Comparison of ENCODE assay signal across 8 mouse cellular contexts in genomic region chr5:100798165-100798860, GRCm38 (mm10). TPM values are rescaled to one million over a fixed set of nuclear protein-coding genes. Genes with fewer than 3 reads are reported as not detected.
DNase-seq lines count a peak whose midpoint lies in the region; ATAC-seq and TF ChIP-seq lines count a peak whose summit lies in the region.

TSS of gene Helq (minus strand) at chr5:100798598.
TSS of gene Mrps18c (plus strand) at chr5:100798627.

- no peak for TF ChIP-seq CTCF in G1E (IDR thresholded peaks at IDR 0.05; ENCODE audit: low read depth, low read length)
- TF ChIP-seq CTCF in forebrain, postnatal 0 days (IDR thresholded peaks at IDR 0.05; ENCODE audit: low read depth), result 0 out of 2 replicates have a peak, but pooled peaks have one; percentile 3

- peaks cover 42% of the 10 kb centered on the region for H3K4me1 ChIP-seq in G1E (ENCODE audit: insufficient read depth, low read depth, low read length)
- H3K4me1 ChIP-seq in forebrain, postnatal 0 days (ENCODE audit: insufficient read depth), result 0 out of 2 replicates have a peak, but pooled peaks cover 13% of the 10 kb centered on the region
- peaks cover 14% of the 10 kb centered on the region for H3K4me1 ChIP-seq in lung, embryonic 15.5 days

- peak within 1 kb of the TSS; percentile 94 for H3K4me3 ChIP-seq in G1E (ENCODE audit: low read depth, low read length)
- H3K4me3 ChIP-seq in forebrain, postnatal 0 days (ENCODE audit: low read depth, low read length), result peak within 1 kb of the TSS; percentile 78
- H3K4me3 ChIP-seq in lung, embryonic 15.5 days, result peak within 1 kb of the TSS; percentile 92

- H3K27me3 ChIP-seq in G1E (ENCODE audit: insufficient read depth, low read length), result no peaks in the 10 kb centered on the region
- H3K27me3 ChIP-seq in forebrain, postnatal 0 days (ENCODE audit: insufficient read depth, low read length), result no peaks in the 10 kb centered on the region
- no peaks in the 10 kb centered on the region for H3K27me3 ChIP-seq in lung, embryonic 15.5 days

- under 1% methylated on average over 67 of the region's 67 CpGs for WGBS in forebrain, postnatal 0 days
- under 1% methylated on average over 67 of the region's 67 CpGs for WGBS in lung, embryonic 15.5 days

- H3K36me3 ChIP-seq in G1E (replicated peaks), result peaks cover 58% of the 10 kb centered on the region
- peaks cover 32% of the 10 kb centered on the region; the same call in 1 of the 2 replicates for H3K36me3 ChIP-seq in forebrain, postnatal 0 days (ENCODE audit: insufficient read depth)
- H3K36me3 ChIP-seq in lung, embryonic 15.5 days, result peaks cover 19% of the 10 kb centered on the region

- ATAC-seq in G1E (ENCODE audit: extremely low read depth, insufficient number of reproducible peaks, low FRiP score, poor library complexity, severe bottlenecking), result peak; percentile 98
- ATAC-seq in forebrain, postnatal 0 days, result peak; percentile 99
- peak; percentile 96 for ATAC-seq in lung, embryonic 15.5 days (ENCODE audit: borderline replicate concordance, extremely low read depth, low FRiP score, low TSS enrichment)

- DNase-seq in G1E (ENCODE audit: low spot score), result peak; percentile 76
- DNase-seq in cerebellum, adult 18-20 months, result peak; percentile 93 to 95
- DNase-seq in forebrain, postnatal 0 days, result peak; percentile 96
- DNase-seq in heart, postnatal 4 days, result peak; percentile 90
- peak; percentile 91 for DNase-seq in layer of hippocampus, adult 8-10 months (ENCODE audit: low spot score in 2 of 2)
- DNase-seq in ovary, adult 18-20 months (ENCODE audit: low spot score), result peak; percentile 84
- peak; percentile 91 for DNase-seq in thymus, postnatal 0 days (ENCODE audit: low spot score)

- no peaks in the 10 kb centered on the region for H3K9me3 ChIP-seq in G1E (replicated peaks)
- no peaks in the 10 kb centered on the region for H3K9me3 ChIP-seq in forebrain, postnatal 0 days (ENCODE audit: low read length)
- no peaks in the 10 kb centered on the region for H3K9me3 ChIP-seq in lung, embryonic 15.5 days

- H3K27ac ChIP-seq in forebrain, postnatal 0 days (ENCODE audit: low read depth, low read length), result peak within 1 kb of the TSS; percentile 67
- no peak within 1 kb of the TSS for H3K27ac ChIP-seq in lung, embryonic 15.5 days

- H3K9ac ChIP-seq in forebrain, postnatal 0 days, result peak within 1 kb of the TSS; percentile 82
- peak within 1 kb of the TSS; percentile 72 for H3K9ac ChIP-seq in lung, embryonic 15.5 days

- peak within 1 kb of the TSS; percentile 95 for H3K4me2 ChIP-seq in forebrain, postnatal 0 days (ENCODE audit: low read depth)
- peak within 1 kb of the TSS; percentile 96 for H3K4me2 ChIP-seq in lung, embryonic 15.5 days

RNA-seq across cellular contexts. Expression of gene Helq, which starts in this region (rescaled TPM):
- total RNA-seq in G1E (2014; fragmentation: Nextera tagmentation), result 59.6 and 74.0 TPM in 2 replicates
- total RNA-seq in G1E (2017), result 26.3 and 33.2 TPM in 2 replicates
- polyA plus RNA-seq in G1E (2012), result 16.3 and 18.6 TPM in 2 replicates
- total RNA-seq in forebrain, postnatal 0 days (2014; rRNA removed), result 17.4 and 17.9 TPM in 2 replicates
- polyA plus RNA-seq in forebrain, postnatal 0 days (2015; fragmentation: Nextera tagmentation; extraction: Ambion mirVana), result 6.6 and 9.0 TPM in 2 replicates
- 1 to 10 TPM; 6.8 to 8.1 TPM for total RNA-seq in heart, postnatal 4 days (2021)
- 10 to 100 TPM; 13.2 to 22.4 (median 19.5) TPM for total RNA-seq in layer of hippocampus, adult 8-10 months (2022)
- 14.7 and 18.3 TPM in 2 replicates for polyA plus RNA-seq in lung, embryonic 15.5 days (2015; fragmentation: Nextera tagmentation; extraction: Ambion mirVana)
- 15.8 and 20.7 TPM in 2 replicates for polyA plus RNA-seq in thymus, postnatal 0 days (2015; fragmentation: Nextera tagmentation; extraction: Ambion mirVana)

RNA-seq across cellular contexts. Expression of gene Mrps18c, which starts in this region (rescaled TPM):
- total RNA-seq in G1E (2014; fragmentation: Nextera tagmentation), result 42.4 and 55.2 TPM in 2 replicates
- 191 and 212 TPM in 2 replicates for total RNA-seq in G1E (2017)
- polyA plus RNA-seq in G1E (2012), result 6.7 and 9.0 TPM in 2 replicates
- total RNA-seq in forebrain, postnatal 0 days (2014; rRNA removed), result 56.1 and 70.4 TPM in 2 replicates
- polyA plus RNA-seq in forebrain, postnatal 0 days (2015; fragmentation: Nextera tagmentation; extraction: Ambion mirVana), result 188 and 239 TPM in 2 replicates
- total RNA-seq in heart, postnatal 4 days (2021), result 10 to 100 TPM; 83.1 to 91.2 TPM
- 10 to 100 TPM; 58.2 to 74.5 (median 66.7) TPM for total RNA-seq in layer of hippocampus, adult 8-10 months (2022)
- 146 and 162 TPM in 2 replicates for polyA plus RNA-seq in lung, embryonic 15.5 days (2015; fragmentation: Nextera tagmentation; extraction: Ambion mirVana)
- 265 and 268 TPM in 2 replicates for polyA plus RNA-seq in thymus, postnatal 0 days (2015; fragmentation: Nextera tagmentation; extraction: Ambion mirVana)

Comparison
In these comparisons a context has a peak if more than half of its experiments do, and no peak if none do; other contexts are left out.
1. RNA of gene Mrps18c (polyA plus RNA-seq): 265 to 268 TPM in thymus, postnatal 0 days, 188 to 239 TPM in forebrain, postnatal 0 days and 146 to 162 TPM in lung, embryonic 15.5 days; 6.7 to 9.0 TPM in G1E; every median in the first group is over 10 times any median in the second.
2. Peak in every context shown above with its lines, with median percentiles within 50 percentile points of each other: ATAC-seq, DNase-seq and H3K4me3 ChIP-seq.